Mouse (Mus musculus) embryonic facial prominence, embryonic 12.5 days (tissue): ENCODE measurements around the gene Eif4g3. TPM values are rescaled to one million over a fixed set of nuclear protein-coding genes. Genes with fewer than 3 reads are reported as not detected.

Experiments used
- ATAC-seq: fragments of 200-750 bp; cut with Nextera tagmentation; 2 replicates; pipeline ENCODE4 v1.8.0; 2017; ENCODE audit not compliant: insufficient number of reproducible peaks, insufficient read depth, low FRiP score, low TSS enrichment
- H3K27ac ChIP-seq: fragments of 300-500 bp; sonication (generic); 2 replicates; pipeline ENCODE4 v1.5.1; 2016; ENCODE audit warnings: mild to moderate bottlenecking
- H3K27me3 ChIP-seq: fragments of 300-500 bp; sonication (generic); 2 replicates; pipeline ENCODE4 v1.6.1; 2016; ENCODE audit warnings: mild to moderate bottlenecking, moderate library complexity
- H3K36me3 ChIP-seq: fragments of 300-500 bp; sonication (generic); 2 replicates; pipeline ENCODE4 v1.6.1; 2016; ENCODE audit warnings: mild to moderate bottlenecking
- H3K4me1 ChIP-seq: fragments of 300-500 bp; sonication (generic); 2 replicates; pipeline ENCODE4 v1.6.1; 2016
- H3K4me2 ChIP-seq: fragments of 300-500 bp; sonication (generic); replicated peaks from 2 replicates; pipeline ENCODE4 v1.6.1; 2016; ENCODE audit warnings: mild to moderate bottlenecking, moderate library complexity
- H3K4me3 ChIP-seq: fragments of 300-500 bp; sonication (generic); 2 replicates; pipeline ENCODE4 v1.5.1; 2016; ENCODE audit warnings: mild to moderate bottlenecking
- H3K9ac ChIP-seq: fragments of 300-500 bp; sonication (generic); 2 replicates; pipeline ENCODE4 v1.6.1; 2016; ENCODE audit warnings: mild to moderate bottlenecking, moderate library complexity
- H3K9me3 ChIP-seq: fragments of 300-500 bp; sonication (generic); 2 replicates; pipeline ENCODE4 v1.6.1; 2016; ENCODE audit warnings: mild to moderate bottlenecking, moderate library complexity
- WGBS: fragments of 180-500 bp; shearing (Covaris S2); methylation state at CpG from one replicate; pipeline ENCODE4 v1.1.7; 2016; 5-methylcytosine and 5-hydroxymethylcytosine counted together
- polyA plus RNA-seq: library from polyadenylated mRNA; unstranded; fragments of >200 nt; fragmentation: Nextera tagmentation; extraction: Ambion mirVana; gene quantifications from 2 replicates; pipeline ENCODE4 v1.2.1, GENCODE M21; 2016

The Eif4g3 gene
- polyA plus RNA-seq, 1 experiment from 2014 or later: 49.7 TPM

- H3K9me3 ChIP-seq: no peaks in the 10 kb centered on the region
- no peaks in the 10 kb centered on the region for H3K4me1 ChIP-seq
- ATAC-seq: no peak
- no peak overlapping the region for H3K4me3 ChIP-seq
- peaks cover 55% of the 10 kb centered on the region for H3K36me3 ChIP-seq
- H3K9ac ChIP-seq: no peak overlapping the region
- no peaks in the 10 kb centered on the region for H3K27me3 ChIP-seq
- WGBS: 78% methylated on average over 5 of the region's 5 CpGs
- no peak overlapping the region for H3K27ac ChIP-seq
- no peak overlapping the region for H3K4me2 ChIP-seq
Measured at GRCm38 (mm10) chr4:138111858-138112257, 119.0 kb downstream of the Eif4g3 start.

GRCm38 (mm10) chr4:138119740-138120139 lies 126.9 kb downstream of the Eif4g3 start:
- Histone ChIP-seq H3K4me2 (no peak overlapping the region), H3K36me3 (peaks cover 38% of the 10 kb centered on the region), H3K27me3 (no peaks in the 10 kb centered on the region), H3K27ac (no peak overlapping the region), H3K9me3 (no peaks in the 10 kb centered on the region), H3K4me3 (no peak overlapping the region), H3K4me1 (no peaks in the 10 kb centered on the region), H3K9ac (no peak overlapping the region)
- WGBS: 72% methylated on average over 10 of the region's 10 CpGs
- no peak for ATAC-seq

- H3K4me3 ChIP-seq: no peak overlapping the region
- ATAC-seq: no peak
- peaks cover 35% of the 10 kb centered on the region for H3K36me3 ChIP-seq
- 87% methylated on average over 7 of the region's 7 CpGs for WGBS
- no peak overlapping the region for H3K27ac ChIP-seq
- no peaks in the 10 kb centered on the region for H3K9me3 ChIP-seq
- no peak overlapping the region for H3K4me2 ChIP-seq
- no peak overlapping the region for H3K9ac ChIP-seq
- no peaks in the 10 kb centered on the region for H3K4me1 ChIP-seq
- no peaks in the 10 kb centered on the region for H3K27me3 ChIP-seq
Measured at GRCm38 (mm10) chr4:138124046-138124445, 131.2 kb downstream of the Eif4g3 start.

- no peaks in the 10 kb centered on the region for H3K27me3 ChIP-seq
- no peaks in the 10 kb centered on the region for H3K4me1 ChIP-seq
- peaks cover 31% of the 10 kb centered on the region for H3K36me3 ChIP-seq
- WGBS: 94% methylated on average over 5 of the region's 5 CpGs
- no peak overlapping the region for H3K9ac ChIP-seq
- H3K9me3 ChIP-seq: no peaks in the 10 kb centered on the region
- no peak overlapping the region for H3K4me3 ChIP-seq
- H3K4me2 ChIP-seq: no peak overlapping the region
- no peak for ATAC-seq
- no peak overlapping the region for H3K27ac ChIP-seq
Measured at GRCm38 (mm10) chr4:138127371-138127770, 134.5 kb downstream of the Eif4g3 start.

GRCm38 (mm10) chr4:138127781-138128180 lies 135.0 kb downstream of the Eif4g3 start:
- Histone ChIP-seq H3K9ac (no peak overlapping the region), H3K4me3 (no peak overlapping the region), H3K9me3 (no peaks in the 10 kb centered on the region), H3K4me1 (no peaks in the 10 kb centered on the region), H3K27me3 (no peaks in the 10 kb centered on the region), H3K36me3 (peaks cover 35% of the 10 kb centered on the region), H3K4me2 (no peak overlapping the region), H3K27ac (no peak overlapping the region)
- WGBS: 90% methylated on average over 7 of the region's 7 CpGs
- no peak for ATAC-seq

- H3K4me3 ChIP-seq: no peak overlapping the region
- H3K36me3 ChIP-seq: peaks cover 51% of the 10 kb centered on the region
- H3K4me1 ChIP-seq: no peaks in the 10 kb centered on the region
- WGBS: 71% methylated on average over 2 of the region's 2 CpGs
- ATAC-seq: no peak
- H3K9me3 ChIP-seq: no peaks in the 10 kb centered on the region
- H3K27ac ChIP-seq: no peak overlapping the region
- no peaks in the 10 kb centered on the region for H3K27me3 ChIP-seq
- H3K9ac ChIP-seq: no peak overlapping the region
- no peak overlapping the region for H3K4me2 ChIP-seq
Measured at GRCm38 (mm10) chr4:138130149-138130548, 137.3 kb downstream of the Eif4g3 start.

- H3K27ac ChIP-seq: no peak overlapping the region
- H3K27me3 ChIP-seq: no peaks in the 10 kb centered on the region
- no peaks in the 10 kb centered on the region for H3K4me1 ChIP-seq
- no peaks in the 10 kb centered on the region for H3K9me3 ChIP-seq
- H3K9ac ChIP-seq: no peak overlapping the region
- no peak for ATAC-seq
- no peak overlapping the region for H3K4me2 ChIP-seq
- 79% methylated on average over 9 of the region's 9 CpGs for WGBS
- H3K4me3 ChIP-seq: no peak overlapping the region
- H3K36me3 ChIP-seq: peaks cover 45% of the 10 kb centered on the region
Measured at GRCm38 (mm10) chr4:138131226-138131625, 138.4 kb downstream of the Eif4g3 start.

- WGBS: 87% methylated on average over 3 of the region's 3 CpGs
Measured at GRCm38 (mm10) chr4:138131716-138132115, 138.9 kb downstream of the Eif4g3 start.

GRCm38 (mm10) chr4:138133360-138133759 lies 140.5 kb downstream of the Eif4g3 start:
- no peak overlapping the region for H3K4me3 ChIP-seq
- no peak for ATAC-seq
- 0 out of 2 replicates have a peak, but pooled peaks cover 2% of the 10 kb centered on the region for H3K4me1 ChIP-seq
- 94% methylated on average over 9 of the region's 9 CpGs for WGBS
- no peak overlapping the region for H3K9ac ChIP-seq
- H3K4me2 ChIP-seq: no peak overlapping the region
- no peaks in the 10 kb centered on the region for H3K9me3 ChIP-seq
- H3K27me3 ChIP-seq: no peaks in the 10 kb centered on the region
- peaks cover 36% of the 10 kb centered on the region for H3K36me3 ChIP-seq
- H3K27ac ChIP-seq: no peak overlapping the region

More at GRCm38 (mm10) chr4:138131716-138132115, 138.9 kb downstream of the Eif4g3 start:
- Histone ChIP-seq H3K36me3 (peaks cover 40% of the 10 kb centered on the region), H3K9me3 (no peaks in the 10 kb centered on the region), H3K27me3 (no peaks in the 10 kb centered on the region), H3K4me1 (no peaks in the 10 kb centered on the region), H3K4me2 (no peak overlapping the region), H3K27ac (no peak overlapping the region), H3K9ac (no peak overlapping the region), H3K4me3 (no peak overlapping the region)
- ATAC-seq: no peak

- H3K4me1 ChIP-seq: 0 out of 2 replicates have a peak, but pooled peaks cover 3% of the 10 kb centered on the region
- H3K4me3 ChIP-seq: no peak overlapping the region
- no peak for ATAC-seq
- peaks cover 29% of the 10 kb centered on the region for H3K36me3 ChIP-seq
- H3K4me2 ChIP-seq: no peak overlapping the region
- no peaks in the 10 kb centered on the region for H3K9me3 ChIP-seq
- no peaks in the 10 kb centered on the region for H3K27me3 ChIP-seq
- 61% methylated on average over 4 of the region's 4 CpGs for WGBS
- no peak overlapping the region for H3K9ac ChIP-seq
- no peak overlapping the region for H3K27ac ChIP-seq
Measured at GRCm38 (mm10) chr4:138137336-138137735, 144.5 kb downstream of the Eif4g3 start.

- no peak overlapping the region for H3K4me2 ChIP-seq
- H3K36me3 ChIP-seq: peaks cover 25% of the 10 kb centered on the region
- H3K4me1 ChIP-seq: 0 out of 2 replicates have a peak, but pooled peaks cover 3% of the 10 kb centered on the region
- H3K9ac ChIP-seq: no peak overlapping the region
- no peak overlapping the region for H3K4me3 ChIP-seq
- no peak overlapping the region for H3K27ac ChIP-seq
- ATAC-seq: no peak
- H3K27me3 ChIP-seq: no peaks in the 10 kb centered on the region
- WGBS: 92% methylated on average over 17 of the region's 17 CpGs
- H3K9me3 ChIP-seq: no peaks in the 10 kb centered on the region
Measured at GRCm38 (mm10) chr4:138137804-138138203, 145.0 kb downstream of the Eif4g3 start.

- Histone ChIP-seq H3K9ac (no peak overlapping the region), H3K4me2 (no peak overlapping the region), H3K4me1 (0 out of 2 replicates have a peak, but pooled peaks cover 3% of the 10 kb centered on the region), H3K27ac (no peak overlapping the region), H3K27me3 (no peaks in the 10 kb centered on the region), H3K9me3 (no peaks in the 10 kb centered on the region), H3K4me3 (no peak overlapping the region), H3K36me3 (peaks cover 23% of the 10 kb centered on the region)
- no peak for ATAC-seq
- WGBS: 90% methylated on average over 7 of the region's 7 CpGs
Measured at GRCm38 (mm10) chr4:138138219-138138618, 145.4 kb downstream of the Eif4g3 start.
